Mouse (Mus musculus) left cerebral cortex, adult 8-10 months (tissue): ENCODE results near the gene Gm4559. TPM values are rescaled to one million over a fixed set of nuclear protein-coding genes. Genes with fewer than 3 reads are reported as not detected.
A peak's percentile ranks its signal among the peaks of the same experiment; 100 is the strongest.
"Not testable (repeated sequence)": the region's sequence is repeated elsewhere in the genome, so short reads cannot be mapped to it uniquely, and the experiment has no call there.

Experiments used
- DNase-seq, 2 experiments: peaks; one replicate each; pipeline ENCODE4 v3.0.0; 2022; ENCODE audit warnings: low spot score in 2 of 2
- total RNA-seq, 4 experiments: library from RNA; stranded (reverse); gene quantifications; 2 replicates each; pipeline ENCODE4 v1.2.4; 2022

Gene Gm4559
- total RNA-seq, 4 experiments from 2014 or later = not detected

DNA sequence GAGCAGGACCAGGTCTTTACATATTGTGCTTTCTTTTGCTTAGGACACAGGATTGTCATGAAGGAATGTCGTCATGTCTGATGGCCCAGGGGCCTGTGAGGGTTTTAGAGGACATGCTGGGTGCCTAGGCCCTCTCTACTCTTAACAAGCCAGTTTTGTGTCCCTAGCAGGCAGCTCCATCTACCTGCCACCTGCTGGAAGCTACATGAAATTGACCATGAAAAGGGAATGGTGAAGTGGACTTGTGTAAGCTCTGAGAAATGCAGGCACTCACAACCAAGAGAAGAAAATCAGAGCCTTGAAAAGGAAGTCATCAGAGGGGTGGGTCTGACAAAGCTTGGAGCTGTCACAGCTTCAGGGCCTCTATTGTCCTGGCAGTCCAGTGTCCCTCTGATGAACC lies 5.1 kb upstream of the Gm4559 start:
- DNase-seq = not testable (repeated sequence)

GRCm38 (mm10) chr7:142278183-142278582 lies 4.0 kb upstream of the Gm4559 start:
- DNase-seq = peak in 1 of 2 experiments; percentile 35

DNA sequence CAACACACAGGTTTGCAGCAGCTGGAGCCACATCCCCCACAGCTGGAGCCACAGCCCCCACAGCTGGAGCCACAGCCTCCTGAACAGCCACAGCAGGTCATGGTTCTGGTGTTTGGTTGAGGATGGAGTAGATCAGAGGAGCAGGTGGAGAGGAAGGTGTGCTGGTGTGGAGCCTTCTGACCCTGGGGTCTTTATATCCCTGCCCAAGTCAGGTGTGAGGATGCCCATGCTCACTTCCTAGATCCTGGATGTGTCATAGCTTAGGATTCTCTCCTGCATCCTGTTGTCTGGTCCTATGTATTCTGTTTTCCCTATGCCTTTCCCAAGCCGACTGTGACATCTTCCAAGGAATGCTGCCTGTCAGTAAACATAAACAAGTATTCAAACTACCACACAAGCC lies 15.9 kb downstream of the Gm4559 start, which contains the start of gene Gm2431:
Gm2431 (minus strand) TSS at position 101 of the 400 bp plus-strand sequence.
- not testable (repeated sequence) for DNase-seq

DNA sequence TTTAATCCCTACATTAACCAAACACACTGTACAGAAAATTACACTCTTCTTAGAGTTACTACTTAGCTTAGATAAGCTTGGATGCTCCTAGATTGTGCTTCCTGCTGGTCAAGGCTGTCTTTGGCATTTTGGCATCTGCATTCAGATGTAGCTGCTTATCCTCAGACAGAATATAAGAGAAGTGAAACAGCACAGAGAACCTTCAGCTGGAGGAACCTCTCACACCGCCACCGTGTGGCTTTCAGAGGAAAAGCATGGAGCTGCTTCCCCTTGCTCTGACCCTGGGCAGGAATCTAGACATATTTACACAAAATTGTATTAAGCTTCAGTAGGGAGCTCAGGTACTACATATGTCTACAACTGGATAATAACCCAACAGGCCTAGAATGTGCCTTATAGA lies 18.6 kb downstream of the Gm4559 start:
- DNase-seq = peak in 1 of 2 experiments; percentile 5

GRCm38 (mm10) chr7:142249824-142250223 lies 24.3 kb downstream of the Gm4559 start:
- DNase-seq = peak in 1 of 2 experiments; percentile 3

GRCm38 (mm10) chr7:142240978-142241377 lies 33.2 kb downstream of the Gm4559 start, which contains the start of gene Gm40460:
TSS of gene Gm40460 (minus strand) at chr7:142241078.
- no peak for DNase-seq

DNA sequence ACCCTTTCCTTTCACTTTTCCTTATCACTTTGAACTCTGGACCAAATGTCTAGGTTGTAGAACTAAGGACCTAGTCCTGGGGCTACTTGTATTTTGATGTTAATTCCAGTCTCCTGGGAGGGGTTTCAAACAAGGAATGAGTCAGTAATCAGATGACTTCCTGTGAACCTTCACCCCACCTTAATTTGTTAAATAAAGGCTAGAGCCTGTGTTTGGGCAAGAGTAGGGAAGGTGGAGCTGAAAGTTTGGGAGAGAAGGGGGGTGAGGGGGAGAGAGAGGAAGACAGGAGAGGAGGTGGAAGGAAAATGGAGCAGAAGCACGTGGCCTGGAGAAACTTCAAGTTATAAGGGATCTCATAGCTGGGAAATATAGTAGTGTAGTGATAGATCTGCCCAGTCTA lies 42.6 kb downstream of the Gm4559 start:
- no peak for DNase-seq

- DNase-seq = not testable (repeated sequence)
Measured at GRCm38 (mm10) chr7:142229871-142230270, 44.3 kb downstream of the Gm4559 start, which contains the start of gene Krtap5-5. TSS of gene Krtap5-5 (minus strand) at chr7:142229971.

DNA sequence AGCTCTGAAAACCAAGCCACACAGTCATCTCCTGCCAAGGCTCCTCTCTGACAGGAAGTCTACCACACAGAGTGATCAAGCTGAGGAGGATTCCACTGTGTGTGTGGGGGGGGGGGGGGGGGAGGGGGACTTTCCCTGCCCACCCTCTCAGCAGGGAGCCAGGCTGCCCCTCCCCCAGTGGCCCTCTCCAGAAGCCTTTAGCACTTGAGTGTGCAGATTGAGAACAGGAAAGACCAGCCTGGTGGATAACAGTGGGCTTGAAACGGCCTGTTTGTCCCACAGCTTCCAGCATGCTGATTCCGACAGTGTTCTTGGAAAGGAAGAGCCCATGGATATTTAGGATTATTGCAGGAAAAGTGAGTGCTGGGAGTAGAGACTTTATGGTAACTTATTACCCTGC lies 49.6 kb downstream of the Gm4559 start:
- no peak for DNase-seq

Other genes starting within 250 kb of the Gm4559 start
- gene Mob2, start 213.3 kb downstream of the Gm4559 start, total RNA-seq = 10 to 100 TPM; 32.6 to 34.9 (median 33.7) TPM
- 100 to 1,000 TPM; 127 to 151 (median 133) TPM for gene Dusp8, start 178.5 kb downstream of the Gm4559 start, total RNA-seq
- gene Gm45618, start 153.6 kb downstream of the Gm4559 start, total RNA-seq = not detected
- not detected for gene Gm39115, start 138.3 kb downstream of the Gm4559 start, total RNA-seq
- gene Gm45337, start 129.8 kb downstream of the Gm4559 start, total RNA-seq = not detected
- gene Gm29735, start 117.2 kb downstream of the Gm4559 start, total RNA-seq = not detected
- not detected for gene Gm4553, start 108.6 kb downstream of the Gm4559 start, total RNA-seq
- gene Krtap5-2, start 98.4 kb downstream of the Gm4559 start, total RNA-seq = not detected
- not detected for gene Gm10153, start 84.0 kb downstream of the Gm4559 start, total RNA-seq
- gene Krtap5-3, start 73.0 kb downstream of the Gm4559 start, total RNA-seq = not detected
- not detected for gene Gm7579, start 62.5 kb downstream of the Gm4559 start, total RNA-seq
- gene Krtap5-5, start 44.4 kb downstream of the Gm4559 start, total RNA-seq = not detected
- not detected for gene Gm40460, start 33.3 kb downstream of the Gm4559 start, total RNA-seq
- gene Gm2431, start 16.0 kb downstream of the Gm4559 start, total RNA-seq = not detected
- gene Krtap5-1, start 22.8 kb upstream of the Gm4559 start, total RNA-seq = not detected
- not detected for gene Krtap5-4, start 29.2 kb upstream of the Gm4559 start, total RNA-seq
- 10 to 100 TPM; 30.9 to 34.5 (median 31.7) TPM for gene Ifitm10, start 99.4 kb upstream of the Gm4559 start, total RNA-seq
- gene Gm49369, start 108.3 kb upstream of the Gm4559 start, total RNA-seq = 10 to 100 TPM in 2 of 4 experiments, 1 to 10 TPM in 1, not detected in 1; 2.2 to 24.0 (median 19.7) TPM
- 1,000 to 10,000 TPM in 1 of 4 experiments, 100 to 1,000 TPM in 3; 328 to 1,203 (median 591) TPM for gene Ctsd, start 113.7 kb upstream of the Gm4559 start, total RNA-seq
- not detected for gene Syt8, start 160.5 kb upstream of the Gm4559 start, total RNA-seq
- gene Tnni2, start 167.4 kb upstream of the Gm4559 start, total RNA-seq = 1 to 10 TPM; 1.9 to 9.6 (median 5.2) TPM
- gene Lsp1, start 186.4 kb upstream of the Gm4559 start, total RNA-seq = 10 to 100 TPM; 10.8 to 18.8 (median 13.9) TPM
- gene Tnnt3, start 224.5 kb upstream of the Gm4559 start, total RNA-seq = 10 to 100 TPM in 1 of 4 experiments, 1 to 10 TPM in 2, under 1 TPM in 1; 0.88 to 14.3 (median 6.5) TPM